In the genomic region with DNA sequence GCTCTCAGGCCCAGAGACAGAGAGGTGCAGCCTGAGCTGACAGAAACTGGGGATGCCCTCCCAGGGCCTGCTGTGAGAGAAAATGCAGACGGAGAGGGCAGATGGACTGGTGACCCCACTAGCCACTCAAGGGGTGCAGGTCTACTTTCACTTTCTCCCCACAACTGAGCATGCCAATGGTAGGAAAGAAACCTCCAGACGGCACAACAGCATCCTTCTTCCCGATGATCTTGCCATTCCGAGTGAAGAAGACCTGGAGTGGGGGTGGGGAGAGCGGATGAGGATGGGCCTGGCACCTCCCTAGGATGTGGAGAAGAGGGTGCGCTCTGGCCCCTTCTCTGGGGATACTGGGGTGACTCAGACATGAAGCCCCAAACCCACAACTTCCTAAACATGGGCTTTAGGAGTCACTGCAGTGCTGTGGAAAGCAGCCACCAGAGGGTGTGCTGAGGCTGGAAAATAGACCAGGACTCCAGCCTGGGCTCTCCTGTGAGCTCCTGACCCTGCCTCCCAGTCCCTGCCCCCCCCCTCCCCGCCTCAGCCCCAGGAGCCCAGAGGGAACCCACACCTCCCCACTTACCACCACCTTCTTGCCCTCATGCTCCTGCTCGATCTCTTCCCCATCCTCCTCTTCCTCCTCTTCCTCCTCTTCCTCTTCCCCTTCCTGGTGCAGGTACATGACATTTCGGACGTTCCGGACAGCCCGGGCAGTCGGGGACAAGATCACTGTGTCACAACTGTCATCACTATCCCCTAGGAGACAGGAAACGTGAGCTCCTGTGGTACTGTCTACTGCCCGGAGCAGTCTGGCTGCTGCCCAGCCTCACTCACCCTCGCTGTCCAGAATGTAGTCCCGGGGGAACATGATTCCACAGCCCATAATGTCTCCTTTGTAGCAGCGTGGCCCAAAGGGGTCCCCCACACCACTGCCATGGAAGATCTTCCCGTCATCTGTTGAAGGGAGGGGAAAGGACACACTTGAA, we compare ENCODE assay signal across 9 mouse cellular contexts. TPM values are rescaled to one million over a fixed set of nuclear protein-coding genes. Genes with fewer than 3 reads are reported as not detected.
A peak's percentile ranks its signal among the peaks of the same experiment; 100 is the strongest.
DNase-seq lines count a peak whose midpoint lies in the region; ATAC-seq and TF ChIP-seq lines count a peak whose summit lies in the region.
"Had no signal": no experiment of that assay in that cellular context is flagged by ENCODE, and none has a peak within 500 bp of the region (broad histone marks: within the 10 kb centered on the region; RNA-seq: fewer than 3 reads in every experiment).

No protein-coding gene starts in this region.

- WGBS in midbrain, embryonic 10.5 days: 82% methylated on average over 19 of the region's 19 CpGs
- 77% methylated on average over 19 of the region's 19 CpGs for WGBS in midbrain, embryonic 11.5 days
- WGBS in kidney, embryonic 16.5 days: 54% methylated on average over 19 of the region's 19 CpGs

- H3K9me3 ChIP-seq in midbrain, embryonic 10.5 days (replicated peaks): no peaks in the 10 kb centered on the region
- no peaks in the 10 kb centered on the region for H3K9me3 ChIP-seq in midbrain, embryonic 11.5 days (ENCODE audit: control insufficient read depth, low read length)
- no peaks in the 10 kb centered on the region for H3K9me3 ChIP-seq in kidney, embryonic 16.5 days (ENCODE audit: low read length)
- H3K9me3 ChIP-seq: midbrain, embryonic 12.5 days had no signal

- TF ChIP-seq POLR2A in testis, adult 2 months (IDR thresholded peaks at IDR 0.05; ENCODE audit: control insufficient read depth, low read depth, low read length): no peak

- H3K4me1 ChIP-seq in midbrain, embryonic 10.5 days: 0 out of 2 replicates have a peak, but pooled peaks cover 3% of the 10 kb centered on the region
- no peaks in the 10 kb centered on the region for H3K4me1 ChIP-seq in midbrain, embryonic 11.5 days (ENCODE audit: control insufficient read depth, insufficient read depth, low read length)
- no peaks in the 10 kb centered on the region for H3K4me1 ChIP-seq in kidney, embryonic 16.5 days (ENCODE audit: insufficient read depth, low read length)
- peaks cover 3% of the 10 kb centered on the region for H3K4me1 ChIP-seq in testis, adult 2 months (ENCODE audit: control insufficient read depth, insufficient read depth, low read length)
- H3K4me1 ChIP-seq: midbrain, embryonic 12.5 days had no signal

- H3K36me3 ChIP-seq in midbrain, embryonic 10.5 days: peaks cover 73% of the 10 kb centered on the region
- H3K36me3 ChIP-seq in midbrain, embryonic 11.5 days (ENCODE audit: control insufficient read depth, insufficient read depth, low read length): peaks cover 3% of the 10 kb centered on the region; the same call in 1 of the 2 replicates
- H3K36me3 ChIP-seq in kidney, embryonic 16.5 days (ENCODE audit: insufficient read depth, low read length): peaks cover 60% of the 10 kb centered on the region
- no peaks in the 10 kb centered on the region for H3K36me3 ChIP-seq in testis, adult 2 months (ENCODE audit: control insufficient read depth, insufficient read depth, low read length)

- TF ChIP-seq CTCF in testis, adult 2 months (IDR thresholded peaks at IDR 0.05; ENCODE audit: control insufficient read depth, insufficient read depth, insufficient replicate concordance, low read depth, low read length): peak; percentile 25; the same call in 1 of the 2 replicates

- DNase-seq in cerebellum, adult 11-12 months: peak; percentile 33
- no peak for DNase-seq in cerebellum, postnatal 4 days (ENCODE audit: low spot score in 2 of 2)
- DNase-seq in midbrain, embryonic 10.5 days (ENCODE audit: low spot score): peak; percentile 11
- no peak for DNase-seq in midbrain, embryonic 11.5 days (ENCODE audit: low spot score, missing footprints)
- DNase-seq in retina, postnatal 1 day: no peak
- DNase-seq in thymus, postnatal 36 days: no peak

- no peaks in the 10 kb centered on the region for H3K27me3 ChIP-seq in midbrain, embryonic 10.5 days (ENCODE audit: low read depth, poor library complexity, severe bottlenecking)
- H3K27me3 ChIP-seq in midbrain, embryonic 11.5 days (ENCODE audit: control insufficient read depth, insufficient read depth, low read length): no peaks in the 10 kb centered on the region
- no peaks in the 10 kb centered on the region for H3K27me3 ChIP-seq in kidney, embryonic 16.5 days (ENCODE audit: insufficient read depth, low read length)
- no peaks in the 10 kb centered on the region for H3K27me3 ChIP-seq in testis, adult 2 months (ENCODE audit: control insufficient read depth, insufficient read depth, low read length)
- H3K27me3 ChIP-seq: midbrain, embryonic 12.5 days had no signal

- no peak for ATAC-seq in midbrain, embryonic 11.5 days (ENCODE audit: low FRiP score)
- peak; percentile 49 for ATAC-seq in kidney, embryonic 16.5 days (ENCODE audit: low FRiP score, low TSS enrichment)

- no peak overlapping the region for H3K27ac ChIP-seq in midbrain, embryonic 10.5 days (replicated peaks)
- H3K27ac ChIP-seq in midbrain, embryonic 11.5 days (ENCODE audit: low read depth, low read length): no peak overlapping the region
- H3K27ac ChIP-seq in kidney, embryonic 16.5 days (ENCODE audit: low read length): no peak overlapping the region
- no peak overlapping the region for H3K27ac ChIP-seq in testis, adult 2 months (ENCODE audit: control insufficient read depth, insufficient read depth, low read depth, low read length)
- H3K27ac ChIP-seq: midbrain, embryonic 12.5 days had no signal

- H3K4me3 ChIP-seq in midbrain, embryonic 10.5 days: no peak overlapping the region
- no peak overlapping the region for H3K4me3 ChIP-seq in midbrain, embryonic 11.5 days (ENCODE audit: low read depth, low read length)
- no peak overlapping the region for H3K4me3 ChIP-seq in kidney, embryonic 16.5 days (ENCODE audit: low read length)
- H3K4me3 ChIP-seq in testis, adult 2 months (ENCODE audit: control insufficient read depth, low read depth, low read length): peak overlapping the region; percentile 68
- H3K4me3 ChIP-seq: midbrain, embryonic 12.5 days had no signal

- no peak overlapping the region for H3K4me2 ChIP-seq in midbrain, embryonic 11.5 days
- H3K4me2 ChIP-seq in kidney, embryonic 16.5 days (replicated peaks; ENCODE audit: low read depth, low read length): no peak overlapping the region
- H3K4me2 ChIP-seq: midbrain, embryonic 12.5 days had no signal

- no peak overlapping the region for H3K9ac ChIP-seq in midbrain, embryonic 11.5 days (ENCODE audit: low read length)
- H3K9ac ChIP-seq in kidney, embryonic 16.5 days (replicated peaks; ENCODE audit: low read length): no peak overlapping the region
- H3K9ac ChIP-seq: midbrain, embryonic 12.5 days had no signal

RNA-seq across cellular contexts. Expression of gene Tns2, which starts 17.5 kb away (rescaled TPM):
- 8.9 and 9.4 TPM in 2 replicates for polyA plus RNA-seq in midbrain, embryonic 10.5 days (2016; fragmentation: Nextera tagmentation; extraction: Ambion mirVana)
- polyA plus RNA-seq in midbrain, embryonic 11.5 days (2014; fragmentation: Nextera tagmentation; extraction: Ambion mirVana): 7.5 TPM in 2 replicates
- polyA plus RNA-seq in kidney, embryonic 16.5 days (2015; fragmentation: Nextera tagmentation; extraction: Ambion mirVana): 51.2 and 56.3 TPM in 2 replicates
- 6.5 and 6.9 TPM in 2 replicates for polyA plus RNA-seq in testis, adult 2 months (2012; rRNA removed)

RNA-seq across cellular contexts. Expression of gene Spryd3, which starts 18.3 kb away (rescaled TPM):
- 13.7 and 15.5 TPM in 2 replicates for polyA plus RNA-seq in midbrain, embryonic 10.5 days (2016; fragmentation: Nextera tagmentation; extraction: Ambion mirVana)
- 9.8 and 10.5 TPM in 2 replicates for polyA plus RNA-seq in midbrain, embryonic 11.5 days (2014; fragmentation: Nextera tagmentation; extraction: Ambion mirVana)
- polyA plus RNA-seq in kidney, embryonic 16.5 days (2015; fragmentation: Nextera tagmentation; extraction: Ambion mirVana): 19.0 and 22.4 TPM in 2 replicates
- polyA plus RNA-seq in testis, adult 2 months (2012; rRNA removed): 42.1 and 46.6 TPM in 2 replicates

RNA-seq across cellular contexts. Expression of gene Igfbp6, which starts 26.4 kb away (rescaled TPM):
- 0.32 and 0.38 TPM in 2 replicates for polyA plus RNA-seq in midbrain, embryonic 10.5 days (2016; fragmentation: Nextera tagmentation; extraction: Ambion mirVana)
- 0.34 and 0.40 TPM in 2 replicates for polyA plus RNA-seq in midbrain, embryonic 11.5 days (2014; fragmentation: Nextera tagmentation; extraction: Ambion mirVana)
- 33.0 and 33.9 TPM in 2 replicates for polyA plus RNA-seq in kidney, embryonic 16.5 days (2015; fragmentation: Nextera tagmentation; extraction: Ambion mirVana)
- 25.5 and 27.3 TPM in 2 replicates for polyA plus RNA-seq in testis, adult 2 months (2012; rRNA removed)

RNA-seq across cellular contexts. Expression of gene Soat2, which starts 32.6 kb away (rescaled TPM):
- 0.14 and 0.20 TPM in 2 replicates for polyA plus RNA-seq in midbrain, embryonic 10.5 days (2016; fragmentation: Nextera tagmentation; extraction: Ambion mirVana)
- not detected in 2 replicates for polyA plus RNA-seq in midbrain, embryonic 11.5 days (2014; fragmentation: Nextera tagmentation; extraction: Ambion mirVana)
- 0.40 and 0.41 TPM in 2 replicates for polyA plus RNA-seq in kidney, embryonic 16.5 days (2015; fragmentation: Nextera tagmentation; extraction: Ambion mirVana)
- 0.12 and 0.14 TPM in 2 replicates for polyA plus RNA-seq in testis, adult 2 months (2012; rRNA removed)

RNA-seq across cellular contexts. Expression of gene Eif4b, which starts 44.2 kb away (rescaled TPM):
- 113 and 125 TPM in 2 replicates for polyA plus RNA-seq in midbrain, embryonic 10.5 days (2016; fragmentation: Nextera tagmentation; extraction: Ambion mirVana)
- polyA plus RNA-seq in midbrain, embryonic 11.5 days (2014; fragmentation: Nextera tagmentation; extraction: Ambion mirVana): 106 and 107 TPM in 2 replicates
- 137 and 140 TPM in 2 replicates for polyA plus RNA-seq in kidney, embryonic 16.5 days (2015; fragmentation: Nextera tagmentation; extraction: Ambion mirVana)
- 75.6 and 75.9 TPM in 2 replicates for polyA plus RNA-seq in testis, adult 2 months (2012; rRNA removed)

Comparison
In these comparisons a context has a peak if more than half of its experiments do, and no peak if none do; other contexts are left out.
1. DNase-seq: peak in cerebellum, adult 11-12 months (single experiment) and midbrain, embryonic 10.5 days (single experiment); none in cerebellum, postnatal 4 days (0 of 2), midbrain, embryonic 11.5 days (single experiment), retina, postnatal 1 day (single experiment) and thymus, postnatal 36 days (0 of 2).
2. RNA of gene Igfbp6, which starts 26.4 kb away (polyA plus RNA-seq): 33.0 to 33.9 TPM in kidney, embryonic 16.5 days and 25.5 to 27.3 TPM in testis, adult 2 months; 0.34 to 0.40 TPM in midbrain, embryonic 11.5 days and 0.32 to 0.38 TPM in midbrain, embryonic 10.5 days; every median in the first group is over 10 times any median in the second.